Mouse (Mus musculus) G1E-ER4 (cell line): ENCODE measurements around the gene Trim2. TPM values are rescaled to one million over a fixed set of nuclear protein-coding genes. Genes with fewer than 3 reads are reported as not detected.

Experiments used
- GATA1 ChIP-seq: IDR thresholded peaks from one replicate; pipeline ENCODE4 v1.8.0; 2012; ENCODE audit warnings: low read length, inconsistent platforms
- polyA plus RNA-seq: library from polyadenylated mRNA; stranded (reverse); fragments of >175 nt; gene quantifications from 2 replicates; pipeline ENCODE4 v1.2.3, GENCODE M21; 2012

Gene Trim2
- polyA plus RNA-seq, 1 experiment = not detected

- no peak for TF ChIP-seq GATA1
Observed at GRCm38 (mm10) chr3:84258518-84259031, 48.1 kb downstream of the Trim2 start.

- TF ChIP-seq GATA1 = no peak
Observed at GRCm38 (mm10) chr3:84257989-84258517, 48.6 kb downstream of the Trim2 start.

- no peak for TF ChIP-seq GATA1
Observed at GRCm38 (mm10) chr3:84254520-84254878, 52.2 kb downstream of the Trim2 start.

GRCm38 (mm10) chr3:84253655-84254519, 52.8 kb downstream of the Trim2 start:
- no peak for TF ChIP-seq GATA1

GRCm38 (mm10) chr3:84252776-84253654, 53.7 kb downstream of the Trim2 start:
- peak; percentile 2 for TF ChIP-seq GATA1

GRCm38 (mm10) chr3:84251721-84252120, 55.0 kb downstream of the Trim2 start:
- no peak for TF ChIP-seq GATA1

- TF ChIP-seq GATA1 = no peak
Observed at GRCm38 (mm10) chr3:84250275-84250674, 56.4 kb downstream of the Trim2 start.

- TF ChIP-seq GATA1 = no peak
Observed at GRCm38 (mm10) chr3:84247789-84248188, 58.9 kb downstream of the Trim2 start.

- TF ChIP-seq GATA1 = no peak
Observed at GRCm38 (mm10) chr3:84246421-84246861, 60.2 kb downstream of the Trim2 start.

- no peak for TF ChIP-seq GATA1
Observed at GRCm38 (mm10) chr3:84243116-84243515, 63.6 kb downstream of the Trim2 start.

GRCm38 (mm10) chr3:84242497-84242896, 64.2 kb downstream of the Trim2 start:
- TF ChIP-seq GATA1 = no peak

- TF ChIP-seq GATA1 = no peak
Observed at GRCm38 (mm10) chr3:84241098-84241497, 65.6 kb downstream of the Trim2 start.

- TF ChIP-seq GATA1 = no peak
Observed at GRCm38 (mm10) chr3:84235420-84236304, 71.0 kb downstream of the Trim2 start.

- no peak for TF ChIP-seq GATA1
Observed at GRCm38 (mm10) chr3:84234562-84234961, 72.1 kb downstream of the Trim2 start.
